Mouse (Mus musculus): ENCODE data around the gene Gabra5.

DNA sequence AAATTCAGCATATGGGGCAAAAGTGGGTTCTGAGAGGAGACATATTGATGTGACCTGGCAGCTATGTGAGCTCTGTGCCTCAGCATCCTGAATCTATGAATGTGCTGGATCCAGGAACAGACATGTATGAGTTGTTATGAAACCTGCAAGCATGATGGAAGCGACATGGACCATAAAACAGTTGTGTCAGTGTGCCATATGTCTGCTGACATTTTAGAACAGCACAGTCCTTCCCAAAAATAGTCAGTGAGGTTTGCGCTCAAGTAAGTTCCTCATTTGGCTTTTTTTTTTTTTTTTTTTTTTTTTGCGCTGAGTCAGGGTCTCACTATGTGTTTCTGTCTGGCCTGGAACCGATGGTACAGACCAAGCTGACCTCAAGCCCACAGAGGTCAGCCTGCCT, 19.6 kb upstream of the Gabra5 start:
- TF ChIP-seq CTCF (IDR thresholded peaks at IDR 0.05; ENCODE audit: extremely low read depth, insufficient read depth, insufficient read length, insufficient replicate concordance) (no peak), POLR2A (IDR thresholded peaks at IDR 0.05; ENCODE audit: low read depth, low read length) (no peak)
